Mouse (Mus musculus) thymus, postnatal 4 days (tissue): ENCODE measurements at regions not wholly inside any gene's neighbourhood (a gene's known extent, or its start where the extent isn't known, plus 50 kb on each side); places are given as distances from the start of the nearest gene placed in this dataset.
"Not testable (repeated sequence)": the region's sequence is repeated elsewhere in the genome, so short reads cannot be mapped to it uniquely, and the experiment has no call there.

Experiments used
- DNase-seq: peaks from one replicate; pipeline ENCODE4 v3.0.0; 2021

- peak; percentile 64 for DNase-seq
Observed at GRCm38 (mm10) chr14:87215099-87215498, 74.1 kb upstream of the Diaph3 start.

DNA sequence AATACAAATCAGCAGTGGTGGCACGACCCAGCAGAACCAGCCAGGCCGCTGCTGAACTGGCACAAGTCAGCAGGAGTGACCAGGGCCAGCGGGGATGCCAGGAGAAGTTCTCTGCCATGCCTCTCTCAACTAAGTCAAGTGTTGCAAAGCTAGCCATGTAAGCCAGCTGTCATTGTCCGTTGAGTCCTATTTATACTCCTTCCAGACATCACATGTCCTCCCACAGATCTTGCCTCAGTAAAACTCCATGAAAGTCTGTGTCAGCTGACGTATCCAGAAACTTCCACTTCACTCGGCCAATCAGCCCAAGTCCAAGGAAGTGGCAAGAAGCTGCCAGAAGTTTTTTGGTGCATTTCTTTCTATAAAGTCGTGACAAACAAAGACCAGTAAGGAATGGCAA is 76.0 kb upstream of the Diaph3 start:
- no peak for DNase-seq

- no peak for DNase-seq
Observed at GRCm38 (mm10) chr14:87219975-87220374, 78.9 kb upstream of the Diaph3 start.

GRCm38 (mm10) chr14:87224870-87225269 is 83.8 kb upstream of the Diaph3 start:
- no peak for DNase-seq

DNA sequence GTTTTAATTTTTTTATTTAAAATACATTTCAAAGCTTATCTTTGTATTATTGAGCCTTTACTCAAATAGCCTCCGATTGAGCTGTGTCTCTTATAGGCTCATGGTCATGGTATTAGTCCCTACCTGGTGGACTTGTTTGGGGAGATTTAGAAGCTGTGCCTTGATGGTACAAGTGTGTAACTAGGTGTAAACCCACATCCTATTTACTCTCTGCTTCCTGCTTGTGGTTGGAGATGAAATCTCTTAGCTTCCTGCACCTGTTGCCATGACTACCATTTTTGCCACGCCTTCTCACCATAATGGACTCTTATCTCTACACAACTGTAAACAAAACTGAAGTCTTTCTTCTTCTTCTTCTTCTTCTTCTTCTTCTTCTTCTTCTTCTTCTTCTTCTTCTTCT is 108.2 kb upstream of the Diaph3 start:
- DNase-seq, result peak; percentile 28

DNA sequence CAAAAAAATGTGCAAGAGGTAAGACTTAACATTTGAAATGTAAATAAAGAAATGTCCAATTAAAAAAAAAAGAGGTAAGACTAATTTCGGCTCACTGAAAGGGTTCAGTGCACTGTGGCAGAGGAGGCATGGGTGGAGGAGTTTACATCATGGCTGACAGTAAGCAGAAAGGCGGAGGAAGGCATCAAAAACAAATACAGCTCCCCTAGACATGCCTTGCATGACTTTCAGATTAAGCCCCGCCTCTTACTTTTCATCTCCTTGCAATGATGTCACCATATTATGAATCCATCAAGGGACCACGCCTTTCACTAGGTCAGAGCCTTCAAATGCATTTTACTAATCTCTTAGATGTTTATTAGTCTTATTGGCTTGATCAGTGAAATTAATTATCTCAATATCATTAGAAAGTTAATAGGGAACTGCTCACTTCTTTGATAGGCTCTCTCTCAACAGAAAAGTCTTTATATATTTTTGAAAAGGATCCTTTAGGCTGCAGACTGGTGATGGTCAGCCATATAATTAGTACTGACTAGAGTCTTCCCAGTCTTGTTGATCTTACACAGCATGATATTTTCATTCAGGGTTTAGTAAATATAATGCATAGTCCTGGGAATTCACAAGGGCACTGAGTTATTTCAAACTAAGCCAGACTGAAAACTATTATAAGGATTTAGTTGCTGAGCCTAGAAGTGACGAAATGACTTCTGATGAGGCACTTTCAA is 114.6 kb upstream of the Diaph3 start:
- DNase-seq, result no peak

GRCm38 (mm10) chr14:87261726-87262125 is 120.7 kb upstream of the Diaph3 start:
- DNase-seq, result no peak

GRCm38 (mm10) chr14:87264826-87265225 is 123.8 kb upstream of the Diaph3 start:
- DNase-seq, result no peak

GRCm38 (mm10) chr14:87266309-87266708 is 125.3 kb upstream of the Diaph3 start:
- DNase-seq, result no peak

DNA sequence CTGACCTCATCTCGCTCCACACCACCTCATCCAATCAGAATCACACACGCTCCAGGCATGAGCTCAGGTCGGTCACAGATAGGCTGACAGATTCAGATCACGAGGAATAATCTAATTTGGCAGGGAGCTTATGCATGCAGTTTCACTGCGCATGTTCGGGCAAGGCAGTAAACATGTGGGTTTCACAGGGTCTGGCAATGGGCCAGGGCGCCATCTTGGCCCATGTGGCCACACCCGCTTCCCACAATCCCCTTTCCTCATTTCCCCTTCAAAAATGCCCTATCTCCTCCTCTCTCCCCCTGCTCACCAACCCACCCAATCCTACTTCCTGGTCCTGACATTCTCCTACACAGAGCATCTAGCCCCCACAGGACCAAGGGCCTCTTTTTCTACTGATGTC is 127.2 kb upstream of the Tdrd3 start:
- not testable (repeated sequence) for DNase-seq

- DNase-seq, result no peak
Observed at GRCm38 (mm10) chr14:87289708-87290243, 126.7 kb upstream of the Tdrd3 start.

- no peak for DNase-seq
Observed at GRCm38 (mm10) chr14:87295206-87295605, 121.2 kb upstream of the Tdrd3 start.

GRCm38 (mm10) chr14:87297160-87297559 is 119.3 kb upstream of the Tdrd3 start:
- no peak for DNase-seq

GRCm38 (mm10) chr14:87300838-87301237 is 115.6 kb upstream of the Tdrd3 start:
- peak; percentile 18 for DNase-seq

DNA sequence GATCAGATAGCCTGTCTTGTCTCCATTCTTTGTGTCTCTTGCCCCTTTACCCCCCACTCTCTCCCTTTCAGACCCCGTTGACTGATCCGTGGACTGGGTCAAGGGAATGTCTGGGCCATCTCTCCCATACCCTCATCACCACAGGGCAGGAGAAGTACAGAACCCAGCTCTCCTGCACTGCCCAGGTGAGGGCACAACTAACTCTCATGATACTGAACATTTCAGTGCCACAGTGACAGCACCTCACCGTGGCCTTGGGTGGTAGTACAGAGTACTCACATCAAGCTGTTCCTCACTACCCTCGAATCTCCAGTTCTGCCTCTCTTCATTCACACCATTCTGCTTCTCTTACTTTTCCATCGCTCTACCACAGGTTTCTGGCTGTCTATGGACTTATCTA is 114.9 kb upstream of the Tdrd3 start:
- DNase-seq, result peak; percentile 13

DNA sequence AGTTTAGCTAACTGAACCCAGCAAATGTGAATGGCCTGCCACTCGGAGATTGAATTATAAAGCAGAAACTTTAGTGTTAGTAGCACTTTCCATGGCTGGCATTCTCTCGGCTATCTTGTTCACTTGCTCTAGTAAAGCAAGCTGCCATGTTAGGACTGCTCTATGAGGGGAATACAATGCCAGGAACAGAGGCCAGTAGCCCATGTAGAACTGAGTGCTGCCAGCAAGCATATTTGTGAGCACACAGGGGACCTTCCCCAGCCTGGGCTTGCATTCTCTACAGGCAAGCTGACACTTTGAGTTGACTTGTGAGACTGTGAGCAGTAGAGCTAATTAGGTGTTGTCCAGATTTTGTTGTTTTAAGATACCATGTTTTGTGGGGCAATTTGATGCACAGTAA is 111.0 kb upstream of the Tdrd3 start:
- no peak for DNase-seq

DNA sequence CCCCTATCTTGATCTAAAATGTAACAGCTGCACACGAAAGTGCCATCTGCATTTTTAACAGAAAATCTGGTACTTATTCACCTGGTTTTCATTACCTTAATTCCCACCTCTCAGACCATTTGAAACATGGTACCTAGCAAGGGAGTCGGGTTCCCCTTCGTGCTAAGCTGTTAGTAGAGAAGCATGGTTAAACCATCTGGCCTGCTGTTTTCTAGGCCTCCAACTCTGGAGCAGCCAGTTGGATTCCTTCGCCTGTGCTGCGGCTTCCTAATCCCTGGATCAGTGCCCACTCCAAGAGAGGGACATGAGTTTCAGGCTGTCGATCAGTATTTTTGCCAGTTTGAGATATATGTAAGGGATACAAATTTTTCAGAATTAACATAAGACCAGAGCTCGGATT is 110.4 kb upstream of the Tdrd3 start:
- no peak for DNase-seq

- DNase-seq, result no peak
Observed at GRCm38 (mm10) chr14:87308016-87308415, 108.4 kb upstream of the Tdrd3 start.

DNA sequence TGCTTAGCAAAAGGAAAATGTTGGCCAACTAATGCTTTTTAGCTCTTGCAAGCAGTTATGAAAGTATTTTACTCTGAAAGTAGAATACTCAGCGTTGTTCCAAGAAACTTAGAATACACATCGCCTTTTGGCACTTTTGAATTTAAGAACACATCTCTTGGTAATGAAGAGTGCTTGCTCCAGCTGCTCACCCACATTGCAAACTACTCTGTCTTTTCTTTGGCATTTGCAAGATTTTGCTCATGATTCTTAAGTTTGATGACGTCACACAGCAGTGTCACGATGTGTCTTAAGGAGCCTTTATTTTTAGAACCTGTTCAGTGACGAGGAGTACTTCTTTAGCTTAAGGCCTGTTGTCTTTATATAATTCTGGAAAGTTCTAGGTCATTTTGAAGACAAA is 104.1 kb upstream of the Tdrd3 start:
- DNase-seq, result no peak

GRCm38 (mm10) chr14:87314999-87315732 is 101.3 kb upstream of the Tdrd3 start:
- DNase-seq, result peak; percentile 64

DNA sequence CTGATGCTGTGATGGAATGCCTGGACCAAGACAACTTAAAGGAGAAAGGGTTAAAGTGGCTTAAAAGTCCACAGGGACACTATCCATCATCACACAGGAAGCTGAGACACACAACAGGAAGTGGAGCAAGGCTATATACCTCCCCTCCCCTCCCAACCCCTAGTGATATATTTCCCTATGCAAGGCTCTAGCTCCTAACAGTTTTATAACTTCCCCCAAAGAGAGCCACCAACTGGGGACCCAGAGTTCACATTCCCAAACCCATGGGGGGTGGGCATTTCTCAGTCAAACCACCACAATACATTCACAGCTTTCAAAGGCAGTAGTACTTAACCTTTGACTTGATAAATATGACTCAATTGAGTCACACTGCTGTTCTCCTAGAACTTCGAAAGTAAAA is 88.6 kb upstream of the Tdrd3 start:
- DNase-seq, result no peak

GRCm38 (mm10) chr14:87337950-87338526 is 78.4 kb upstream of the Tdrd3 start:
- no peak for DNase-seq

- DNase-seq, result no peak
Observed at GRCm38 (mm10) chr14:87344540-87344939, 71.9 kb upstream of the Tdrd3 start.

DNA sequence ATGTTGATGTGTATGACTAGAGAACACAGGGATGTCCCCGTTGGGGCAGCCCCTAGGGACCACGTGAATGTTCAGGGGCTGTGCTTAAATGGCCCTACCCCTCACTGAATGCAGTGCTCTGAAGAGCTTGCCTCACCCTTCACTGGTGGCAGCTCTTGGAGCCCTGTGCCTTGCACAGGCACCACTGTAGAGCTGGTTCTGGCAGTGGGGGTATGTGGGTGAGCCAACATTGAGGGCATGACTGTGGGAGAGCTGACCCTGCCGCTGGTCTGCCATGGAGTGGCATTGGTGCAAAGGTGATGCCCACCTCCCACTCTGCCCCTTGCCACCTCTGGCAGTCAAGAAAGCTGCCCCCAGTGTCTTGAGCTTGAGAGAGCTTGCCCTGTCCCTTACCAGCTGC is 69.6 kb upstream of the Tdrd3 start:
- DNase-seq, result no peak
